Mouse (Mus musculus): Measurements from ENCODE around the gene Polr1a.

- TF ChIP-seq CTCF (IDR thresholded peaks at IDR 0.05; ENCODE audit: extremely low read depth, insufficient read length, insufficient replicate concordance, low read depth, low read length) = no peak
- no peak for TF ChIP-seq POLR2A (IDR thresholded peaks at IDR 0.05; ENCODE audit: low read depth, low read length)
Observed at GRCm38 (mm10) chr6:71877965-71878760, 30.7 kb upstream of the Polr1a start.

Measured in small intestine, adult 2 months (tissue).